Mouse (Mus musculus) heart, postnatal 0 days (tissue): ENCODE measurements at regions not wholly inside any gene's neighbourhood (a gene's known extent, or its start where the extent isn't known, plus 50 kb on each side); places are given as distances from the start of the nearest gene placed in this dataset.
"Not testable (repeated sequence)": the region's sequence is repeated elsewhere in the genome, so short reads cannot be mapped to it uniquely, and the experiment has no call there.

Experiments
- ATAC-seq: fragments of 200-750 bp; cut with Nextera tagmentation; 2 replicates; pipeline ENCODE4 v1.8.0; 2017; ENCODE audit warnings: low read depth, moderate number of reproducible peaks, moderate library complexity; ENCODE audit not compliant: insufficient read depth
- DNase-seq: peaks from one replicate; pipeline ENCODE4 v3.0.0-alpha.2; 2016; ENCODE audit warnings: low spot score
- H3K27ac ChIP-seq: fragments of 300-500 bp; sonication (generic); 2 replicates; pipeline ENCODE4 v1.5.1; 2014; ENCODE audit warnings: low read depth, mild to moderate bottlenecking
- H3K27me3 ChIP-seq: fragments of 300-500 bp; sonication (generic); 2 replicates; pipeline ENCODE4 v1.6.1; 2014; ENCODE audit warnings: low read length, mixed read lengths; ENCODE audit not compliant: control insufficient read depth, insufficient read depth
- H3K36me3 ChIP-seq: fragments of 300-500 bp; sonication (generic); replicated peaks from 2 replicates; pipeline ENCODE4 v1.6.1; 2014; ENCODE audit warnings: low read length, mixed read lengths; ENCODE audit not compliant: control insufficient read depth, insufficient read depth
- H3K4me1 ChIP-seq: fragments of 300-500 bp; sonication (generic); 2 replicates; pipeline ENCODE4 v1.6.1; 2014; ENCODE audit warnings: antibody characterized with exemption; ENCODE audit not compliant: control insufficient read depth, insufficient read depth
- H3K4me2 ChIP-seq: fragments of 300-500 bp; sonication (generic); 2 replicates; pipeline ENCODE4 v1.6.1; 2014; ENCODE audit warnings: low read depth, mild to moderate bottlenecking, low read length, moderate library complexity
- H3K4me3 ChIP-seq: fragments of 300-500 bp; sonication (generic); 2 replicates; pipeline ENCODE4 v1.5.1; 2014; ENCODE audit warnings: low read depth, low read length
- H3K9ac ChIP-seq: fragments of 300-500 bp; sonication (generic); replicated peaks from 2 replicates; pipeline ENCODE4 v1.6.1; 2014; ENCODE audit warnings: low read depth, low read length, mixed read lengths
- H3K9me3 ChIP-seq: fragments of 300-500 bp; sonication (generic); replicated peaks from 2 replicates; pipeline ENCODE4 v1.6.1; 2016; ENCODE audit warnings: low read length; ENCODE audit not compliant: control insufficient read depth
- CTCF ChIP-seq: IDR thresholded peaks from 2 replicates; pipeline ENCODE4 v1.5.1; 2016; ENCODE audit warnings: antibody characterized with exemption, control low read depth, low read depth
- EP300 ChIP-seq: IDR thresholded peaks from 2 replicates; pipeline ENCODE4 v1.6.1; 2016; ENCODE audit warnings: antibody characterized with exemption, low read depth
- WGBS: fragments of 180-500 bp; shearing (Covaris S2); extraction: QIAGEN DNeasy Blood & Tissue Kit; methylation state at CpG from one replicate; pipeline ENCODE4 v1.1.7; 2014; 5-methylcytosine and 5-hydroxymethylcytosine counted together

- Histone ChIP-seq H3K9me3 (no peaks in the 10 kb centered on the region), H3K9ac (no peak overlapping the region), H3K27ac (no peak overlapping the region), H3K36me3 (no peaks in the 10 kb centered on the region), H3K4me3 (no peak overlapping the region), H3K27me3 (no peaks in the 10 kb centered on the region), H3K4me2 (no peak overlapping the region), H3K4me1 (no peaks in the 10 kb centered on the region)
- DNase-seq: peak; percentile 36
- 19% methylated on average over 7 of the region's 7 CpGs for WGBS
- TF ChIP-seq EP300 (no peak), CTCF (peak; percentile 93)
- ATAC-seq: no peak
Measured at GRCm38 (mm10) chr3:31603237-31603636, 293.1 kb upstream of the Slc7a14 start.

- not testable (repeated sequence) for ATAC-seq, H3K9ac ChIP-seq, DNase-seq, H3K9me3 ChIP-seq, H3K4me1 ChIP-seq, H3K27ac ChIP-seq, H3K4me2 ChIP-seq, H3K4me3 ChIP-seq, H3K36me3 ChIP-seq, H3K27me3 ChIP-seq
- 57% methylated on average over 4 of the region's 4 CpGs for WGBS
Measured at GRCm38 (mm10) chr3:31596581-31596980, 286.4 kb upstream of the Slc7a14 start.

- no peaks in the 10 kb centered on the region for H3K9me3 ChIP-seq
- H3K4me1 ChIP-seq: no peaks in the 10 kb centered on the region
- no peak overlapping the region for H3K4me3 ChIP-seq
- no peak overlapping the region for H3K4me2 ChIP-seq
- DNase-seq: no peak
- H3K27me3 ChIP-seq: no peaks in the 10 kb centered on the region
- no peak overlapping the region for H3K9ac ChIP-seq
- no peak overlapping the region for H3K27ac ChIP-seq
- ATAC-seq: no peak
- TF ChIP-seq EP300 (no peak), CTCF (no peak; the same call in 1 of the 2 replicates)
- 47% methylated on average over 2 of the region's 2 CpGs for WGBS
- H3K36me3 ChIP-seq: no peaks in the 10 kb centered on the region
Measured at GRCm38 (mm10) chr3:31585971-31586370, 275.8 kb upstream of the Slc7a14 start.

- H3K9ac ChIP-seq: no peak overlapping the region
- no peaks in the 10 kb centered on the region for H3K4me1 ChIP-seq
- H3K4me3 ChIP-seq: no peak overlapping the region
- peaks cover 7% of the 10 kb centered on the region; the same call in 1 of the 2 replicates for H3K9me3 ChIP-seq
- no peaks in the 10 kb centered on the region for H3K27me3 ChIP-seq
- ATAC-seq (no peak), DNase-seq (no peak)
- TF ChIP-seq EP300 (no peak), CTCF (no peak)
- WGBS: 89% methylated on average over 3 of the region's 3 CpGs
- H3K36me3 ChIP-seq: no peaks in the 10 kb centered on the region
- no peak overlapping the region for H3K4me2 ChIP-seq
- no peak overlapping the region for H3K27ac ChIP-seq
Measured at GRCm38 (mm10) chr3:31573849-31574248, 263.7 kb upstream of the Slc7a14 start.
